Mouse (Mus musculus): Measurements from ENCODE around the gene Dnm2. TPM values are rescaled to one million over a fixed set of nuclear protein-coding genes. Genes with fewer than 3 reads are reported as not detected.

Gene Dnm2
- polyA plus RNA-seq, 1 experiment from 2014 or later, result 77.4 TPM

Small RNA genes lying within 50 kb of the gene (microRNA-seq; reads per million reads assigned to microRNA genes)
- 7.8 reads per million, percentile 26 among the genes with 10 or more reads in this experiment for gene Mir199a-1

Other genes starting within 250 kb of the Dnm2 start
- gene Keap1, start 185.5 kb upstream of the Dnm2 start, polyA plus RNA-seq (2015; fragmentation: Nextera tagmentation; extraction: Ambion mirVana), result 65.5 and 68.3 TPM in 2 replicates
- gene S1pr5, start 176.5 kb upstream of the Dnm2 start, polyA plus RNA-seq (2015; fragmentation: Nextera tagmentation; extraction: Ambion mirVana), result 0.10 and 0.15 TPM in 2 replicates
- 38.4 and 42.8 TPM in 2 replicates for gene Atg4d, start 159.6 kb upstream of the Dnm2 start, polyA plus RNA-seq (2015; fragmentation: Nextera tagmentation; extraction: Ambion mirVana)
- 12.1 and 14.0 TPM in 2 replicates for gene Kri1, start 136.9 kb upstream of the Dnm2 start, polyA plus RNA-seq (2015; fragmentation: Nextera tagmentation; extraction: Ambion mirVana)
- 50.9 and 52.3 TPM in 2 replicates for gene Cdkn2d, start 133.5 kb upstream of the Dnm2 start, polyA plus RNA-seq (2015; fragmentation: Nextera tagmentation; extraction: Ambion mirVana)
- 52.2 and 53.3 TPM in 2 replicates for gene Ap1m2, start 112.6 kb upstream of the Dnm2 start, polyA plus RNA-seq (2015; fragmentation: Nextera tagmentation; extraction: Ambion mirVana)
- gene Slc44a2, start 104.2 kb upstream of the Dnm2 start, polyA plus RNA-seq (2015; fragmentation: Nextera tagmentation; extraction: Ambion mirVana), result 129 and 146 TPM in 2 replicates
- 195 and 198 TPM in 2 replicates for gene Ilf3, start 57.0 kb upstream of the Dnm2 start, polyA plus RNA-seq (2015; fragmentation: Nextera tagmentation; extraction: Ambion mirVana)
- gene Qtrt1, start 13.1 kb upstream of the Dnm2 start, polyA plus RNA-seq (2015; fragmentation: Nextera tagmentation; extraction: Ambion mirVana), result 42.4 and 43.7 TPM in 2 replicates
- 119 and 123 TPM in 2 replicates for gene Tmed1, start 85.3 kb downstream of the Dnm2 start, polyA plus RNA-seq (2015; fragmentation: Nextera tagmentation; extraction: Ambion mirVana)
- gene AB124611, start 101.3 kb downstream of the Dnm2 start, polyA plus RNA-seq (2015; fragmentation: Nextera tagmentation; extraction: Ambion mirVana), result 3.2 and 3.9 TPM in 2 replicates
- 43.7 and 47.3 TPM in 2 replicates for gene Carm1, start 122.0 kb downstream of the Dnm2 start, polyA plus RNA-seq (2015; fragmentation: Nextera tagmentation; extraction: Ambion mirVana)
- 28.4 and 29.5 TPM in 2 replicates for gene Timm29, start 167.8 kb downstream of the Dnm2 start, polyA plus RNA-seq (2015; fragmentation: Nextera tagmentation; extraction: Ambion mirVana)
- 28.8 and 29.7 TPM in 2 replicates for gene Yipf2, start 167.9 kb downstream of the Dnm2 start, polyA plus RNA-seq (2015; fragmentation: Nextera tagmentation; extraction: Ambion mirVana)
- 74.6 and 83.2 TPM in 2 replicates for gene Smarca4, start 191.3 kb downstream of the Dnm2 start, polyA plus RNA-seq (2015; fragmentation: Nextera tagmentation; extraction: Ambion mirVana)